Mouse (Mus musculus) small intestine, adult 2 months (tissue): ENCODE results near the gene Mtus2. TPM values are rescaled to one million over a fixed set of nuclear protein-coding genes. Genes with fewer than 3 reads are reported as not detected.

ENCODE experiments used
- H3K27ac ChIP-seq: fragments of 200-500 bp; 2 replicates; pipeline ENCODE4 v1.5.1; 2012; ENCODE audit warnings: low read depth, low read length, control low read depth, inconsistent platforms; ENCODE audit not compliant: insufficient read depth
- H3K27me3 ChIP-seq: fragments of 200-500 bp; 2 replicates; pipeline ENCODE4 v1.6.1; 2012; ENCODE audit warnings: mild to moderate bottlenecking, moderate library complexity, low read length, inconsistent platforms; ENCODE audit not compliant: control insufficient read depth, insufficient read depth
- H3K36me3 ChIP-seq: fragments of 200-500 bp; 2 replicates; pipeline ENCODE4 v1.6.1; 2012; ENCODE audit warnings: mild to moderate bottlenecking, low read length, control low read depth, inconsistent platforms; ENCODE audit not compliant: control insufficient read depth, insufficient read depth
- H3K4me1 ChIP-seq: fragments of 200-500 bp; 2 replicates; pipeline ENCODE4 v1.6.1; 2012; ENCODE audit warnings: low read length, inconsistent platforms, mixed read lengths; ENCODE audit not compliant: control insufficient read depth, insufficient read depth, insufficient read length
- H3K4me3 ChIP-seq: fragments of 200-500 bp; 2 replicates; pipeline ENCODE4 v1.5.1; 2012; ENCODE audit warnings: low read depth, mild to moderate bottlenecking, control low read depth, inconsistent platforms, low read length, moderate library complexity
- CTCF ChIP-seq: fragments of 200-500 bp; IDR thresholded peaks from 2 replicates; pipeline ENCODE4 v1.5.1; 2012; ENCODE audit warnings: low read depth, mild to moderate bottlenecking, control low read depth, inconsistent platforms, low read length, moderate library complexity, mixed read lengths; ENCODE audit not compliant: insufficient replicate concordance, insufficient read length; ENCODE audit errors: extremely low read depth
- POLR2A ChIP-seq: fragments of 200-500 bp; IDR thresholded peaks from 2 replicates; pipeline ENCODE4 v1.6.1; 2012; ENCODE audit warnings: low read depth, mild to moderate bottlenecking, control low read depth, inconsistent platforms, low read length, moderate library complexity
- WGBS: fragments of 180-500 bp; shearing (Covaris S2); methylation state at CpG from one replicate; pipeline ENCODE4 v1.1.7; 2018; 5-methylcytosine and 5-hydroxymethylcytosine counted together
- polyA plus RNA-seq: library from polyadenylated mRNA; depleted of rRNA; stranded (reverse); fragments of >200 nt; gene quantifications from 2 replicates; pipeline ENCODE4 v1.2.3, GENCODE M21; 2012; rRNA removed

Mtus2 gene
- polyA plus RNA-seq, 1 experiment: 1.8 TPM

DNA sequence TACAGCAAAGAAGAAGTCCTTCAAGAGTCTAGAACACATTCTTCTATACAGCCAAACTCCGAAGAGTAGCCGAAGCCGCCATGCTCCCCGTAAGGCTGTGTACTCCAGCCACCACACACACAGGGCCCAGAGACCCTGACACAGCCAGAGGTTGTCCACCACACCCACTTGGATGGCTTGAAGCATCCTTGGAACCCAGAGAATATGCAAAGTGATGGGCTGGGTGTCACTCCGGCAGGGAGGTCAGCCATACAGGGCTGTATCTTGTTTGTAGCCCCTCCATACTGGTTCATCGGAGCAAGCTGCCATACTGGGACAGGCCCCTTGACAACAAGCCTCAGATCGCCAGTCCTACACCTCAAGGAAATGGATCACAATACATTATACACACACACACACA is 405.2 kb downstream of the Mtus2 start:
- H3K27ac ChIP-seq: no peak overlapping the region
- no peak for TF ChIP-seq CTCF
- no peak for TF ChIP-seq POLR2A
- peaks cover 13% of the 10 kb centered on the region for H3K36me3 ChIP-seq
- 95% methylated on average over 7 of the region's 7 CpGs for WGBS
- H3K4me3 ChIP-seq: no peak overlapping the region
- no peaks in the 10 kb centered on the region for H3K27me3 ChIP-seq
- H3K4me1 ChIP-seq: peaks cover 14% of the 10 kb centered on the region

GRCm38 (mm10) chr5:148363441-148364113 is 406.5 kb downstream of the Mtus2 start:
- Histone ChIP-seq H3K4me3 (no peak overlapping the region), H3K27ac (no peak overlapping the region), H3K4me1 (peaks cover 14% of the 10 kb centered on the region), H3K36me3 (peaks cover 11% of the 10 kb centered on the region), H3K27me3 (no peaks in the 10 kb centered on the region)
- TF ChIP-seq CTCF (no peak), POLR2A (no peak)
- 75% methylated on average over 22 of the region's 22 CpGs for WGBS

Other genes starting within 250 kb of the Mtus2 start
- 2.5 and 3.6 TPM in 2 replicates for gene Flt1, start 231.3 kb upstream of the Mtus2 start, polyA plus RNA-seq
- gene Pomp, start 96.9 kb upstream of the Mtus2 start, polyA plus RNA-seq: 8.8 and 18.7 TPM in 2 replicates
- gene Slc46a3, start 62.5 kb upstream of the Mtus2 start, polyA plus RNA-seq: 83.8 and 259 TPM in 2 replicates